Mouse (Mus musculus): ENCODE data around the gene Med13l.

DNA sequence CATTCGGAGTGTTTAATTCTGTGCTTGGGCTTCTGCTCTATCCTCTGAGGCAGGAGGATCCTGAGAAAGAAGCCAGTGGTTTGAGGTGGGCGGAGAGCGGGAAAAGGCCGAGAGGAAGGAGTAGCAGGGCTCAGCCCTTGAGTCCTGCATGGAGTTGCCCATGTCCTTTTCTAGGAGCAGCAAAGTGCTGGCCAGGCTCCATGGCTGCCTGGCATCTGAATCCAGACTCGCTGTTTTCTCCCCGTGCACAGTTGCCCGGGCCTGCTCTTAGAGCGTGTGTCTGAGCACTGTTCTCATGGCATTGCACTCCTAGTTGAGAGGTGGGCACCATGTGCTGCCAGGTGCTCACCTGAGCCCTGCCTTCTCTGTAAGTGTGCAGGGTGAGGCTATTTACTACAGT, 175.3 kb downstream of the Med13l start:
- no peak for TF ChIP-seq CTCF (IDR thresholded peaks at IDR 0.05; ENCODE audit: control insufficient read depth, insufficient read depth, insufficient replicate concordance, low read depth, low read length)
- no peak for TF ChIP-seq POLR2A (IDR thresholded peaks at IDR 0.05; ENCODE audit: control insufficient read depth, low read depth, low read length)

All from testis, adult 2 months (tissue).